Mouse (Mus musculus): ENCODE data around the gene Gm12166. TPM values are rescaled to one million over a fixed set of nuclear protein-coding genes. Genes with fewer than 3 reads are reported as not detected.

Gene Gm12166
- total RNA-seq, 4 experiments from 2014 or later: 0.43 to 1.3 (median 0.96) TPM

DNA sequence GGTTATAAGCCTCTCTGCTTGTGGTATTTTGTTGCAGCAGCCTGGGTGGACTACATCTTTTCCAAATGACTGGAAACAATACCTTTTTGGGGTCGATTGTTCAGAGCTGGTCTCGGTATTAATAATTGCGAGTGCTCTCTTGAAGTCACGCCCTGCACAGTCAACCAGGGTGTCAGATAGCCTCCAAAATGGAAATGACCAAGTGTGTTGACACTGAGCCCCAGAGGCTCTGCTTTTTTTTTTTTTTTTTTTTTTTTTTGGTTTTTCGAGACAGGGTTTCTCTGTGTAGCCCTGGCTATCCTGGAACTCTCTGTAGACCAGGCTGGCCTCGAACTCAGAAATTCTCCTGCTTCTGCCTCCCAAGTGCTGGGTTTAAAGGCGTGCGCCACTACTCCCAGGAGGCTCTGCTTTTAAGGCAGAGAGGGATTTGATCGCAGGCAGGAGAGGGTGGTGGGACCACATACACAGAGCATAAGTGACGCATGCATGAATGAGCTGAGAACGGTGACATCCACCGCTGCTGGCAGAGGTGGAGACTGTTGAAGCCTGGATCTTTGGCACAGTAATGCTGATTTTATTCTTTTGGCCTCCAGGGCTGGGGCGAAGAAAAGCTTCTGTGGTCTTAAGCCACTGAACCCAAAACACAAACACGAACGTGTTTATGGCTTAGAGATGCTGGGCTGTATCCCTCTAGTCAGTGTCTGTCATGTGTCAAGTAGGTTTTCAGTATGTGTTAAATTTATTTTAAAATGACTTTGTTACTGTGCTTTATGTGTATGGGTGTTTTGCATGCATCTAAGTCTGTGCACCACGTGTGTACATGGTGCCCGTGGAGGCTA lies 21.9 kb upstream of the Gm12166 start:
- DNase-seq (ENCODE audit: low spot score): no peak

DNA sequence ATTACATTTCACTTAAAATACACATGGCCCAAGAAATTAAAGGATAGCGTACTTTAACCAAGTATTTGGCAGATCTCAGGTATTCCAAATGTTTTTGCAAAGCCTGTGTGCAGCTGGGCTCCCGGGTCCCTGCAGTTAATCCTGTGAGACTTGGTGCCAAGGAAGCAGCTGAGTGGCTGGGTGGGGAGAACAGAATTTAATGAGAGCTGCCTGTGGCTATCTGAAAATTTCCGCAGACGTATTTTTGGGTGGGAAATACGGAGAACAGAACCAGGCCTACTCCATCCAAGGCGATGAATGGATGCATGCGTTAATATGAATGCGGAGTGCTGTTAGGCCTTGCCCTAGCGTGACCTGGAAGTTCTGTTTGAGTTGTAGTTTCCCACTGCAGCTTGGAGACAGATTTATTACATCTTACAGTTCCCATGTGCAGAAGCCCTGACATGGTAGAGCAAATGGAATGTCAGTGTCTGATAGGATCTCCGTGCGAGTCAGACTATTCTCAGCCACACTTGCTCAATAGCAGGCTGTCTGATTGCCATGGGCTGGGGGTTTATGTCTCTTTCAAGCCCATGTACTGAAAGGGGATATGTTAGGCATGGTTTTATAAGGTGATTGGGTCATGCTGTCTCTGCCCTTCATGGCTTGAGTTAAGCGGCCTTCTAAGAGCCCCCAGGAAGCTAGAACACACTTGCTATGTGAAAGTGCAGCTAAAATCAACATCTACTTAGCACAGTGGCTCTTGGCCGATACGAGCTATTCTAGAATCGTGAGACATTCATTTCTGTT lies 21.1 kb upstream of the Gm12166 start:
- no peak for DNase-seq (ENCODE audit: low spot score)

DNA sequence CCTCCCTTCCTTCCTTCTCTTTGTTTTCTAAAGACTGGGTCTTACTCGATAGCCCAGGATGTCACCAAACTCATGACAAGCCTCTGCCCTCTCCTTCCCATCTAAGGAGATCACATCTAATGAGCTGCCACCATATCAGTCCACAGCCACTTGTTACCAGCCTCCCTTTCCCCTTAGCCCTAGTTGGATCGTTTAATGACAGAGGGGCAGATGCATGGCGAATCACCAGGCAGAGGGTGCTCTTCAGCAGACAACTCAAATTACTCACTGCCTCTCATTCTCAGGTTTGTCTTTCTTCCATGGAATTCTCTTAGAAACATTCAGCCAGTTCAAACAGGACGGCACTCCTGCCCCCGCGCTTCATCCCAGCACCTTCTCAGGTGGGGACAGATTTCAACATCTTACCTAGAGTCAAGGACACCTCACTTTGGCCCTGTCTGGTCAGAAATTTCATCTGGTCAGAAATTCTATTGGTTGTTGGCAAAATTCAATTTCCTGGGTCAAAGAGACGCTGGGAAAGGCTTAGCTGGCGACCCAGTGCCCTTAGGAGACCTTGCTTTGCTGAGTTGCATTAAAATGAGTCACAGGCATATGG lies 20.4 kb upstream of the Gm12166 start:
- no peak for DNase-seq (ENCODE audit: low spot score)

DNA sequence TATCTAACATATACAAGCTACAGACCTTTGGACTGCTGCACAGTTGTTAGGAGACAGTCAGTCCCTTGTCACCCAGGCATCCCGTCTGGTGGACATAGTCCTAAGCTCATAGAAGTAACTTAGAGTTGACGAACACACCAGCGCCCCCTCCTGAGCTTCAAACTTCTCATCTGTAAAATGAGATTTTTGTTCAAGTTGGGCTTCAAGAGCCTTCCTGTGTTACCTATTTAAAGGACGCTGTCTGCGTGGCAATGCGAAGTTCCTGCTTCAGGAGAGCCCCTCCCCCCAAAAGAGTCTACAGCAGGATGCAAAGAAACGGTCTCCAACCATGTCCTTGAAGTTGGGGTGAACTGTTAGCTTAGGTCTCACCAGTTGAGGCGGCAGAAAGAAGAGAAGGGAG lies 18.7 kb upstream of the Gm12166 start:
- no peak for DNase-seq (ENCODE audit: low spot score)

DNA sequence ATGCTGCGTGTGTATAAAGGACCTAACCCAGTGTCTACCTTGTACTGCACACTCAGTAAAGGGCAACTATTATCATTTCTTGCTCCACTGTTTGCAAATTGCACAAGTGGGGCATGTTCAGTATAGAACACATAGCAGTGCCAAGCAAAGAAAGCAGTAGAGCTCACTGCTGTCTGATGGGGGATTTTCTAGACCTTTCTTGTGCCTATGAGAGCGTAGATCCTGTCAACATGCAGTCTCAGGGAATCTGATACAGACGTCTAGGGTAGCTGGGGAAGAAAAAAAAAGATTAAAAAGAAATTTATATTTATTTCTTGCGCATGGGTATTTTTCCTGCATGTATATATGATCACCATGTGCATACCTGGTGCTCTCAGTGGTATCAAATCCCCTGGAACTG lies 18.0 kb upstream of the Gm12166 start:
- DNase-seq (ENCODE audit: low spot score): no peak

DNA sequence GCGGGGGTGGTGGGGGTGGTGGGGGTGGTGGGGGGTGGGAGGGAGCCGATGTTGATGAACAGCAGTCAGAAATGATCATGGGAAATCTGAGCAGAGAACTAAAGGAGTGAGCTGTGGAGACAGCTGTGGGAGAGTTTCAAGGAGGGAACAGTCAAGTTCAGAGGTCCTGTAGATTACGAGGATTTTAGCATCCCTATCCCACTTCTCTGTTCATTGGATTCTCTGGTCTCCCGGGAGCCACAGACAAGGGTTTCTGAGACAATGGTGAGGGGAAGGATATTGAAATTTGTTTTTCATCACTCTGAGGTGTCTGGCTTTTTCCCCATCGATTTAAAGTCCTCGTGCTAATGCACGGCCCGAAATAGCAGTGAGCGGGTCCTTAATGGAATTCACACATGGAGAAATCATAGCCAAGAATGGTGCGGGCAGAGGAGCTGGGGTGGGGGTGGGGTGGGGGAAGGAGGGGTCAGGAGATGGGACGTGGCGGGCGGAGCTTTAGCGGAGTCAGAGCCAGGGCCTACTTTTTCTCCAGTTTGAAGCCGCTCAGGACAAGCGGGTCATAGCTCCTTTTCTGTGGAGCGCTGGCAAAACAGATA lies 17.4 kb upstream of the Gm12166 start:
- peak; percentile 82 for DNase-seq (ENCODE audit: low spot score)

DNA sequence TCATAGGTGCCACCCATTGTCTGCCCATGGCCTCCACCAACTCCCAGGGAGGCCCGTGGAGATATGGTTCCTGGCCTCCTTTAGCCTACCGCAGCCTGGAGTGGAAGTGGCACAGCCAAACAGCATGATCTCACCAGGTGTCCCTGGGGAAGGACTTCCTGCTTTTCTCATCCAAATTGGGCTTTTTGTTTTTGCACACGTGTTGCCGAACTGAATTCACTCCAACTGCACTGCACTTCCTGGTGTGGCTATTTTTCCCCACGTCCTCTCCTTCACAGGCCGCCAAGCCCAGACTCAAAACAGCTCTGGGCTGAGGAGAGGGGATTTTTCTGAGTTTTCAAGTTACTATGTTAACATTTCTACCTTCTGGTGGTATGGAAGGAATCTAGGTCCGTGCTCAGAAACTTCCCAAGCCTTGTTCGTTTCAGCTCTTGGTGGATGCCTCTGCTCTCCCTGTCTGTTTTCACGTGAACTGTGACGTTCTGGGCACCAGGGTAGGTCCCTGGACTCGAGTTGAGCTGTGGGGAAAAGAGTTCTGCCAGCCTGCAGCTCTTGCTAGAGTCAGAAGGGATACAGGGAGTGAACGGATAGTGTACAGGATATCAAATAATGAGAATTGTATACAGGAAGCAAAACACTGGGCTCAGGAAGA lies 16.8 kb upstream of the Gm12166 start:
- DNase-seq (ENCODE audit: low spot score): peak; percentile 87

DNA sequence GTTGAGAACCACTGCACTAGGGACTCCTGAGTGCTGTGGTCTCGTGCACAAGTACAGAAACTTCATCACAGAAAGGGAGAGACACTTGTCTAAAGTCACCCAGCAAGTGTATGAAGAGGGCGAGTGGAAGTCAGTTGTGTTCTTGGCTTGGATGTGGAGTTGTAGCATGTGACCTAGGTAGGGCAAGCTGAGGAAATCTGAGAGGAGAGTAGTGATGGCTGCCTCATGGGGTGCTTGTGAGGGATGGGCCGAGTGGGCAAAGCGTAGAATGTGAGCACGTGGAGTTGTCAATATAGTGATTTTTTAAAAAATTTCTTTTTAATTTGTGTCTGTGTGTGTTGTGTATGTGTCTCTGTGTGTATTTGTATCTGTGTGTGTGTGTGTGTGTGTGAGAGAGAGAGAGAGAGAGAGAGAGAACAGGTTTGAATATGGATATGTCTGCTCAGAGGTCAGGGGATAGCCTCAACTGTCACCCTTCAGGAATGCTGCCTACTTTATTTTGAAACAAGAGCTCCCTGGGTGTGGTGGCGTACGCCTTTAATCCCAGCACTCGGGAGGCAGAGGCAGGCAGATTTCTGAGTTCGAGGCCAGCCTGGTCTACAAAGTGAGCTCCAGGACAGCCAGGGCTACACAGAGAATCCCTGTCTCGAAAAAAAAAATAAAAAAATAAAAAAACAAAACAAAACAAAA lies 15.4 kb upstream of the Gm12166 start:
- no peak for DNase-seq (ENCODE audit: low spot score)

DNA sequence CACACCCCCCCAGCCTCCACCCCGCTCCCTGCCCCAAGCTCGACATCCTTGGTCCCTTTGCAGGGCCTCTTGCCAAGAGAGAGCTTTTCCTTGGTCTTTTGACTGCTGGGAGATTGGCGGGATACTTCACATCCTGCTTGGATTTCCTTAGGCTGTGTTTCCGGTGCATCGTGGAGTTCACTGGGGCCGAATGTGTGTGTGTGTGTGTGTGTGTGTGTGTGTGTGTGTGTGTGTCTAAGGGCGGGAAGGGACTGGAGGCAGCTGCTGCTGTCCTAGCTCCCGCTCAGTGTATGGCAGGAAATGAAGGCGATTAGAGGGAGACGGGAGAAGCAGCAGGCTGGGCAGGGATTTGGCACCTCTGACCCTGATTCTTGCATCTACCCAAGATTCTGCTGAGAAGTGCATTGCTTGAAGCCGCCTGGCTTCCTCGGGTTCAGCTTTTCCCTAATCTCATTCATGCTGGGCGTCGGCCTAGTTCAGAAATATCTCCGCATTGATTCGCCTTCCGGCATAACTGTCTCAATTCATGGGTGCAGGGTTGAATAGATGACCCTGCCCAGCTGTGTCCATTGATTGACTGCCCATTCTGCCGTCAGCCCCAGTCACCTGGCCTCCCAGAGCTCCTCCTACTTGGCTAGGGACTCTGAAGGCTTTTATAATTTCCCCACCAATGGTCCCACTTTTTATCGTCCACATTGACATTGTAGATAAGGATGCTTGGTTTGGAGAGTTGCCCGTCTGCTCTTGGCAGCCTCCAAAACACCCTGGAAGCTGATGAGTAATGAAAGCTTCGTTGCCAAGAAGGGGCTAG lies 13.3 kb upstream of the Gm12166 start:
- DNase-seq (ENCODE audit: low spot score): peak; percentile 87

DNA sequence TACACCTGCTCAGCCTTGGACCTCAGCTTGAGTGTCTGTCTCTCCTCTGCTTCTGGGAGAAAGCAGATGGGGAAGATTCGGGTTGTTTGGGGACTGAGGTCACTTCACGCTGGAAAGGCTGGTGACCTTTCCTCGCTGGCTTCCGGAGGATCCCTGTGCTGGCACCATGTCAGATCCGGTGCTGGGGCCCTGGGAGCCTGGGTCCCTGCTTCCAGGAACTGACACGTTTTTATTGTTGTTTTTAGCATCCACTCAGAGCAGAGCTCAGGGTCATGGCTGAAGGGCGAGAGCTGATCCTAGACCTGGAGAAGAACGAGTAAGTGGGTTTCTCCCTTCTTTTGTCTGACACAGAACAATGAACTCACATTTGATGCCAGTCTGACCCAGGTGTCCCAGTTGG lies 12.6 kb upstream of the Gm12166 start:
- DNase-seq (ENCODE audit: low spot score): no peak

DNA sequence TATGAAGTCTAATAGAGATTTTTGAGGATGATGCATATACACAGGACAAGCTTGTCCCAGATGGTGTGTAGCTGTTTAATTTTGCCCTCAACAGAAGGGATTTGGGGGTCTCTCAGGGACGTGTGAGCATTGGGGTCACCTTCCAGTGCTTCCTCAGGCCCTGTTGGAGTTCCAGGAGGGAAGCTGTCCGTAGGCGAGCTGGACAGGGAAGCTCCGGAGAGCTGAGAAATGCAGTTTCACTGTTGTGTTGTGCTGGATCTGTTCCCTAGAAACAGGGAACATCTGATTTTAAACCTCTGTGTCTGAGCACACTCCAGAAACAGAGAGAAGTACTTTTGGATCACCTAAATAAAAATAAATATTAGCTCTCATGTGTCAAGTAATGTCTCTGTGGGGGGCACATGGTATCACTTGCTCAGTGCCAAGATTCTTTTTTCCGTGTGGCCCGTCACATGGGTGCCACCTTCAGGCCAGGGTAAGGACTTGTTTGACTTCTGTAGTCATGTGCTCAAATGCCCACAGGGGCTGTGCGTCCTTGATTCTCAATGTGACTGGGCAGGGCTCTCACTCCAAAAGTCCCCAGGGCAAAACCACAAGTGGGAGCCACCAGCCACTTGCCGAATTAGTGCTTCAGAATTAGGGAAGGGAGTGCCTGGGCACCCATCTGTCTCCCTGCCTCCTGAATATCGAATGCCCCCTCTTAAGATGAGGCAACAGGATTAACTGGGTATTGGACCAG lies 11.0 kb upstream of the Gm12166 start:
- DNase-seq (ENCODE audit: low spot score): peak; percentile 79

DNA sequence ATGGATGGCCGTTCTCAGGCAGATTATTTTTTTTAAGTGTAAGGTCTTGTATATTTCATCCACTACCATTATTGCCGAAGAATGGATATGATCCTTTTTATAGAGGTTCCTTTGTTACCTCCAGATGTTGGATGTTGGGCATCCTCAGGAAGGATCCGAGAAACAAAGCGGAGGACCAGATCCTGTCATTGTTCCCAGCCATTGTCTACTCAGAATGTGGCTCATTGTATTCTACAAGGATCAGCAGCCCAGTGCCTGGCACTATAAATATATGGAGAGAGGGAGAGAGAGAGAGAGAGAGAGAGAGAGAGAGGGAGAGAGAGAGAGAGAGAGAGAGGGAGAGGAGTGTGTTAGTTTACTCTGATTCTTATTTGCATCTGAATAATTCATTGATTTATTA lies 10.4 kb upstream of the Gm12166 start:
- no peak for DNase-seq (ENCODE audit: low spot score)

DNA sequence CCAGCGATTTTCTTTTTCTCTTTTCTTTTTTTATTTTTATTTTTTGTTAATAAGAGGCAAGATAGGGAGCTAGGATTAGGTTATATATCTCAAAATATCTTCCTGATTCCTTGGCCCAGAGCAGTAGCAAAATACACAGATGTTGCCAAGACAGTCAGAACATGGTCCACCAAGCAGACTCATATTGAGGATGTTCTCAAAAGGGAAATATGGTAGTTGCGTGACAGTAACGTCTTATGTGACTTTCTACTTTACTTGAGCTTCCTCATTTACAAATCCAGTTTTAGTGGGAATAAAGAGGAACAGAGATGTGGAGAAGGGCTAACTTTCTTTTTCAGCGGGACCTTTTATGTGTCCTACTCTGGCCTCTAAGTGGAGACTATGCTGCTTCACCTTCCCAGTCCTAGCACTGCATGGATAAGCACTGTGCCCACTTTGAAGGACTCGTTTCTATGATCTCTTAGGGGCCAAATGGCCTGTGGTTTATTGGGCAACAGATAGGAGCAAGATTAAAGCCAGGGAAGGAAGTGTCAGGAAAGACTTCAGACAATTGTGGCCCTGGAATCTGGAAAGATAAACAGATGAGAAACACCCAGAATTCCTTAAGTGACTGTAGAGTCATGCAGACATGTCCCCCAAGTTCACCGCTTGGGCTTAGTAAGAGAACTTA lies 9.8 kb upstream of the Gm12166 start:
- no peak for DNase-seq (ENCODE audit: low spot score)

DNA sequence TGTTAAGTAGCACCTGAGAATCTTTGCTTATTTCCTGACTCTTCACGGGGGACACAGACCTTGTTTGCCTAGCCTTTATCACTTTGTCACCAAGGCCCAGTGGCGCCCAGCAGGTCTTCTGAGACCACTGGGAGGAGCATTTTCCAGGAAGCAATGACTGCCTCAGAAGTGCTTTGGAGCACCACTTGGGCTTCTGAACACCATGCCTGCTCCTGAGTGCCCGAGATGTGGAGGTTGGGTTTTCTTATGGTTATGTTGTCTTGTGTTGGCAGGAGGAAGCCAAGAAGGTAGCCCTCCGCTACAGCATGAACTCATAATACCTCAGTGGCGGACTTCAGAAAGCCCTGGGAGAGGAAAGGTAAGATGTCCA lies 8.5 kb upstream of the Gm12166 start:
- DNase-seq (ENCODE audit: low spot score): no peak

DNA sequence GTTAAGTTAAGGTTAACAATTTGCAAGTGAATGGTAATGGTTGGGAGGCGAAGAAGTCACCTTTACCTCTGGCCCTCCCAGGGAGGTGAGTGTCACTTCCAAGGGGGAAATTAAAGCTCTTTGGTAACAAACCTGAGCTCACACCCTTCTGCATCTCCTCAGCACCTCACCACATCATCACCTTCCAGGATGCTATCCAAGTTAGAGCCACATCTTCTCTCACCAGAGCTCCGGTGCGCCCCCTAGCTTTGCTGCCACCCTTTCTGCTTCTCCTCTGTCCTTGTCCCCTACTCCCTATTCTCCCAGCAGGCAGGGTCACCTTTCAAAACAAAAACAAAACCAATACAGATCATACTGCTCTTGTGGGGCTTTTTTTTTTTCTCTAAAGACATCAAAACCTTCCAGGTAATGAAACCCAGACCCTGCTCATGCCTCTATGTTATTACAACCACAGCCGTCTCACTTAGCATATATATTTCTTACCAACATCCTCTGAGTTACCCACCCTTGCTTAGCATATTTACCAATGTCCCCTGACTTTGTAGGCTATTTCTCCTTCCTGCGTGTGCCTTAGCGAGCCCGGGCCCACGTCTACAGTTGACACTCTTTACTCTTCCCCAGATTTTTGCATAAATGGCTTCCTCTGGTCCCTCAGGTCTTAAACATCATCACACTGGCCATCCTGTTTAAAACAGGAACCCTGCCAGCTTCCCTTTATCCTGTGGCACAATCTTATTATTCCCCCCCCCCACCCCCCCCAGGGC lies 7.9 kb upstream of the Gm12166 start:
- no peak for DNase-seq (ENCODE audit: low spot score)

DNA sequence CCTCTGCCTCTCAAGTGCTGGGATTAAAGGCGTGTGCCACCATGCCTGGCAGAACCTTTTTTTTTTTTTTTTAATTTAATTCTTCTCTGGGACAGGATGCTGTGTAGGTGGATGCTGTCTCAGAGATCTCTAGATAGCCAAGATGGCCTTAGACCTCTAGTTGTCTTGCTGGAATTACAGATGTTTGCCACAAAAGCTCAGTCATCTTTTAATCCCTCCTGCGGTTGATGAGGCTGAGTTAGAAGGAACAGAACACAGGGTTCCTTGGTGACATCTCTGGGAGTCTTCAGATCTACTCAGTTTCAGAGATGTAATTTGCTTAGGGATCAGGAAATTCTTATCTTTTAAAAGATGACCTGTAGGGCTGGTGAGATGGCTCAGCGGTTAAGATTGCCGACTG lies 6.8 kb upstream of the Gm12166 start:
- no peak for DNase-seq (ENCODE audit: low spot score)

DNA sequence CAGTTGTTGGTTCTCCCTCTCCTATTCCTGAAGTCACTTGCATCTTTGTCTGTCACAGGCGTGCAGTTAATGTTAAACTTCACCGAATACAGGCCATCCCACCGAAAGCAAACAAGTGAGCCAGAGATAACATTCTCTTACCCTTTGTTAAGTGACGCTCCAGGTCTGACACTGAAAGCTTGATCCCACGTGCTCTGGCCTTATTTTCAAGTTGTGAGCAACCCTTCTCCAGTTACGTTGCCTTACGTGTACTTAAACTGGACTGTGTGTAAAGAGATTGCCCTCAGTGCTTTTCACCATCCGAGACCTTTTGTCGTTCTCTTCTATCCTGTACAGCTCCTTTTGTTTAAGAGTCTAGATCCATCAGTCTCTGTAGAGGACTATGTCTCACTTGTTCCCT lies 5.9 kb upstream of the Gm12166 start:
- DNase-seq (ENCODE audit: low spot score): no peak

DNA sequence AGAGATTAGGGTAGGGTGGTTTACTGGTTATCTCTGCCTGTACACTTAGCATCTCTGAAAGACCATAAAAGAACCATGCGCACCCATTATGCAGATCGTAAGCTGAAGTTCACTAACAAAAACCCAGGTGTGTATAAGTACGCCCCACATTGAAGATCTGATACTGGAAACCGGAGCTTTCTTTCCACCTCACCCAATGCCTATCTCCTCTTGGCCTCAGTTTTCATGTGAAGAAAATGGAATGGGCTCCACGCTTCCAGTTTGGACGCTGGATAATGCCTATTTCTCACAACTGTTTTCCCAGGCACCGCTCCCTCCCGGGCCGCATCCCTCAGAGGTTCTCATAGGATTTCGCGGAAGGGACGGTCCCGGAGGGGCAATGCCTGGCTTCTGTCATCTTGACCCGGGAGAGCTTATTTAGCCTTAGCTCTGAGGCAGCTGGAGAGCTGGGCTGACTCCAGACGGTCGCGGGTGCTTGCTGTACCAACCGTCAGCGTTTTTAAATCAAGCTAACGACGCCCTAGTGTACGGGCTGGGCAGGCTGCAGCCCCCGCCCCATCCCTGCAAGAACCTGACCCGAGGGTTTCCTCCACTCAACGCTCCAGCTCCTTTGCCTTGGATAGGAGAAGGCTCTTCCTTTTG lies 4.8 kb upstream of the Gm12166 start:
- DNase-seq (ENCODE audit: low spot score): no peak
